Mouse (Mus musculus): ENCODE measurements at regions not wholly inside any gene's neighbourhood (a gene's known extent, or its start where the extent isn't known, plus 50 kb on each side); places are given as distances from the start of the nearest gene placed in this dataset.

DNA sequence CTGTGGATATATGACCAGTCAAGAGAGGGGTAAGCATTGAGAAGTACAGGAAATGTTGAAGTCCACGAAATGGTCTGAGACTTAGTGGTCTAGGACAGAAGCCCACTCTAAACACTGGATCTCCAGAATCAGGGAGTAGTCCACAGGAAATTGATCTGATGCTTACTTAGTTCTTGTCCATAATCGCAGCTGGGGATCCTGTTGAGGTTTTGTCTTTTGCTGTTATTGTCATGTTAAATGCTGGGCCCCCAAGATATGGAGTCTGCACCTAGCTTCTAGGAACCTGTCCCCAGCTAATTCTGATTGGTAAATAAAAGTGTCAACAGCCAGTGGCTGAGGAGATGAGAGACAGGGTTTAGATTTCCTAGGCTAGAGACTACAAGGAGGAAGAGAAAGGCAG lies 332.3 kb downstream of the 9430069I07Rik start:
- TF ChIP-seq CTCF (IDR thresholded peaks at IDR 0.05; ENCODE audit: low read depth) (no peak), EP300 (IDR thresholded peaks at IDR 0.05; ENCODE audit: low read depth) (no peak)

Measured in liver, embryonic 14.5 days (tissue).